Mouse (Mus musculus) midbrain, postnatal 0 days (tissue): ENCODE data around the gene Nhej1. TPM values are rescaled to one million over a fixed set of nuclear protein-coding genes. Genes with fewer than 3 reads are reported as not detected.

Experiments
- ATAC-seq: fragments of 200-750 bp; cut with Nextera tagmentation; 2 replicates; pipeline ENCODE4 v1.8.0; 2017; ENCODE audit warnings: moderate number of reproducible peaks, mild to moderate bottlenecking, moderate TSS enrichment, moderate library complexity; ENCODE audit not compliant: low FRiP score
- DNase-seq: peaks from one replicate; pipeline ENCODE4 v3.0.0-alpha.2; 2015; ENCODE audit warnings: low spot score
- H3K27ac ChIP-seq: fragments of 300-500 bp; sonication (generic); 2 replicates; pipeline ENCODE4 v1.5.1; 2014; ENCODE audit warnings: low read depth, mild to moderate bottlenecking, low read length, mixed read lengths
- H3K27me3 ChIP-seq: fragments of 300-500 bp; sonication (generic); 2 replicates; pipeline ENCODE4 v1.6.1; 2014; ENCODE audit warnings: low read length, control low read depth, mixed read lengths; ENCODE audit not compliant: insufficient read depth
- H3K36me3 ChIP-seq: fragments of 300-500 bp; sonication (generic); 2 replicates; pipeline ENCODE4 v1.6.1; 2014; ENCODE audit warnings: low read length, control low read depth, mixed read lengths; ENCODE audit not compliant: insufficient read depth
- H3K4me1 ChIP-seq: fragments of 300-500 bp; sonication (generic); 2 replicates; pipeline ENCODE4 v1.6.1; 2014; ENCODE audit warnings: mild to moderate bottlenecking, control low read depth, antibody characterized with exemption, low read length, mixed read lengths; ENCODE audit not compliant: insufficient read depth
- H3K4me2 ChIP-seq: fragments of 300-500 bp; sonication (generic); 2 replicates; pipeline ENCODE4 v1.6.1; 2014; ENCODE audit warnings: low read depth, mild to moderate bottlenecking, low read length, mixed read lengths; ENCODE audit not compliant: poor library complexity, severe bottlenecking
- H3K4me3 ChIP-seq: fragments of 300-500 bp; sonication (generic); 2 replicates; pipeline ENCODE4 v1.5.1; 2014; ENCODE audit warnings: low read depth, mild to moderate bottlenecking, low read length, moderate library complexity
- H3K9ac ChIP-seq: fragments of 300-500 bp; sonication (generic); replicated peaks from 2 replicates; pipeline ENCODE4 v1.6.1; 2014; ENCODE audit warnings: mild to moderate bottlenecking, low read length, moderate library complexity, mixed read lengths; ENCODE audit not compliant: poor library complexity, severe bottlenecking
- H3K9me3 ChIP-seq: fragments of 300-500 bp; sonication (generic); 2 replicates; pipeline ENCODE4 v1.6.1; 2016; ENCODE audit warnings: low read length, control low read depth
- CTCF ChIP-seq: IDR thresholded peaks from 2 replicates; pipeline ENCODE4 v1.5.1; 2016; ENCODE audit warnings: antibody characterized with exemption, mild to moderate bottlenecking
- WGBS: fragments of 180-500 bp; shearing (Covaris S2); extraction: QIAGEN DNeasy Blood & Tissue Kit; methylation state at CpG from one replicate; pipeline ENCODE4 v1.1.7; 2014; 5-methylcytosine and 5-hydroxymethylcytosine counted together
- polyA plus RNA-seq: library from polyadenylated mRNA; unstranded; fragments of >200 nt; fragmentation: Nextera tagmentation; extraction: Ambion mirVana; gene quantifications from 2 replicates; pipeline ENCODE4 v1.2.1, GENCODE M21; 2015
- total RNA-seq: library from RNA; depleted of rRNA; stranded (reverse); fragments of >200 nt; gene quantifications from 2 replicates; pipeline ENCODE4 v1.2.3, GENCODE M21; 2014

The Nhej1 gene
- total and polyA plus RNA-seq, 2 experiments from 2014 or later = 2.4 to 3.4 TPM

GRCm38 (mm10) chr1:74962126-74962852 lies 162.7 kb downstream of the Nhej1 start:
- WGBS = 85% methylated on average over 5 of the region's 5 CpGs

GRCm38 (mm10) chr1:74961722-74962121 lies 163.3 kb downstream of the Nhej1 start:
- H3K9ac ChIP-seq = no peak overlapping the region
- no peak for TF ChIP-seq CTCF
- DNase-seq = no peak
- H3K27ac ChIP-seq = no peak overlapping the region
- 91% methylated on average over 7 of the region's 7 CpGs for WGBS
- H3K36me3 ChIP-seq = no peaks in the 10 kb centered on the region
- H3K4me2 ChIP-seq = no peak overlapping the region
- ATAC-seq = no peak
- H3K4me1 ChIP-seq = no peaks in the 10 kb centered on the region
- no peak overlapping the region for H3K4me3 ChIP-seq
- H3K9me3 ChIP-seq = no peaks in the 10 kb centered on the region
- H3K27me3 ChIP-seq = no peaks in the 10 kb centered on the region

More at GRCm38 (mm10) chr1:74962126-74962852, 162.7 kb downstream of the Nhej1 start:
- H3K4me1 ChIP-seq = no peaks in the 10 kb centered on the region
- no peaks in the 10 kb centered on the region for H3K9me3 ChIP-seq
- H3K4me2 ChIP-seq = no peak overlapping the region
- DNase-seq = no peak
- no peak for TF ChIP-seq CTCF
- H3K9ac ChIP-seq = no peak overlapping the region
- no peak overlapping the region for H3K27ac ChIP-seq
- no peaks in the 10 kb centered on the region for H3K36me3 ChIP-seq
- H3K27me3 ChIP-seq = no peaks in the 10 kb centered on the region
- H3K4me3 ChIP-seq = no peak overlapping the region
- ATAC-seq = no peak

DNA sequence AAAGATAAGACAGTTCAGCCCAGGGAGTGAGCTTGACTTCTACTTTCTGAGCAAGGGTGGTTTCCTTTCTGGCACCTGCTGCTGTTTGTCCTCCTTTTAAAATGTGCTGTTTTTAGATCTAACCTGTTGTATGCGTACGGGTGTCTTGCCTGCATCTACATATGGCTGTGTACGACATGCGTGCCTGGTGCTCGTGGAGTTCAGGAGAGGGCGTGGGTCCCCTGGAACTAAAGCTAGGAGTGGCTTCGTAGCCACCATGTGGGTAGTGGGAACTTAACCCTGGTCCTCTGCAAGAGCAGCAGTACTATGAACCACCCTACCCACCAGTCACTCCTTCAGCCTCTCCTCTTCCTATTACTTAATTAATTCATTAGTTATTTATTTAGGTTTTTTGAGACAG lies 164.9 kb downstream of the Nhej1 start:
- H3K27me3 ChIP-seq = peaks cover 4% of the 10 kb centered on the region; the same call in 1 of the 2 replicates
- WGBS = 93% methylated on average over 7 of the region's 7 CpGs
- no peak for TF ChIP-seq CTCF
- no peak overlapping the region for H3K27ac ChIP-seq
- H3K4me3 ChIP-seq = no peak overlapping the region
- no peaks in the 10 kb centered on the region for H3K4me1 ChIP-seq
- H3K9me3 ChIP-seq = no peaks in the 10 kb centered on the region
- ATAC-seq (no peak), DNase-seq (no peak)
- H3K9ac ChIP-seq = no peak overlapping the region
- no peaks in the 10 kb centered on the region for H3K36me3 ChIP-seq
- no peak overlapping the region for H3K4me2 ChIP-seq

DNA sequence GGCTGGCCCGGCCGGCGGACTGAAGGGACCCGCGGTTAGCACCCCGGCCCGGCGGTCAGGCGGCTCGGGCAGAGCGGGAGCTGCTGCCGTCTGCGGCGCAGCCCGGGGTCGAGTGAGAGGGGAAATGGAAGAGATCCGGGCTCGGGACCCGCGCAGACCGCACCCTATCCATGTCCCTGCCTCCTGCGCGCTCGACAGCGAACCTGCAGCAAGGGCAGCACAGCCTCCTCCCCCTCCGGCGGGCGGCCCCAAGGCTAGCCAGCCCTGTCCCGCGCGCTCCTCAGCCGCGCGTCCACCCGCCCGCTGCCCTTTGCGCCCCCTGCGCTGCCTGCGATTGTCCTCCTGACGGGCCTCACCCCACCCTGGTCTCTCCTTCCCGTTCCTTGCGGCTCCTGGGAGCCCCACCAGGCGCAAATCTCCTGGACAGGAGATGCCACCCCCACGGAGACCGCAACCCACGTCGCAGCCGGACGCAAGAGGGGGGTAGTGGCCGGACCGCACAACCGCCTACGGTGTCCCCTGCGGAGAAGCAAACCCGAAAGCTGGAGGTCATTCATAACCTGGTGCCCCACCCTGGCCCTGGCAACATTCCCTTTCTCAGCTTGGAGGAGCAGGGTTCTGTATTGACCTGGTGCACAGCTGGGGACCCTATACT lies 173.3 kb downstream of the Nhej1 start, which contains the start of gene Ihh:
TSS of gene Ihh (minus strand) at position 117 of the 655 bp plus-strand sequence.
- 2% methylated on average over 43 of the region's 55 CpGs for WGBS

GRCm38 (mm10) chr1:74950576-74951490 lies 174.2 kb downstream of the Nhej1 start:
- Histone ChIP-seq H3K4me2 (peak overlapping the region; percentile 51), H3K9me3 (no peaks in the 10 kb centered on the region), H3K9ac (0 out of 2 replicates have a peak overlapping the region, but pooled peaks have one; percentile 24), H3K27ac (no peak overlapping the region), H3K27me3 (peaks cover 84% of the 10 kb centered on the region), H3K36me3 (no peaks in the 10 kb centered on the region), H3K4me3 (peak overlapping the region; percentile 25), H3K4me1 (peaks cover 19% of the 10 kb centered on the region; the same call in 1 of the 2 replicates)
- WGBS = 1% methylated on average over 73 of the region's 84 CpGs
- TF ChIP-seq CTCF = no peak
- ATAC-seq = no peak
- no peak for DNase-seq

More for the DNA sequence above, 173.3 kb downstream of the Nhej1 start, which contains the start of gene Ihh:
- peaks cover 19% of the 10 kb centered on the region; the same call in 1 of the 2 replicates for H3K4me1 ChIP-seq
- no peak within 1 kb of the TSS for H3K27ac ChIP-seq
- peak within 1 kb of the TSS; percentile 25 for H3K4me3 ChIP-seq
- no peaks in the 10 kb centered on the region for H3K36me3 ChIP-seq
- no peak for DNase-seq
- 0 out of 2 replicates have a peak within 1 kb of the TSS, but pooled peaks have one; percentile 24 for H3K9ac ChIP-seq
- no peaks in the 10 kb centered on the region for H3K9me3 ChIP-seq
- no peak for TF ChIP-seq CTCF
- peaks cover 78% of the 10 kb centered on the region for H3K27me3 ChIP-seq
- ATAC-seq = no peak
- peak within 1 kb of the TSS; percentile 51 for H3K4me2 ChIP-seq
